Mouse (Mus musculus): ENCODE data around the gene Sfxn2. TPM values are rescaled to one million over a fixed set of nuclear protein-coding genes. Genes with fewer than 3 reads are reported as not detected.

The Sfxn2 gene
- polyA plus RNA-seq (2011; ENCODE audit: insufficient read depth, insufficient read length, low read depth, missing spikeins), result 6.0 and 7.3 TPM in 2 replicates

GRCm38 (mm10) chr19:46572951-46573937 is at the start of gene Sfxn2, which contains the start of gene Arl3:
Sfxn2 (plus strand) TSS chr19:46573365.
Arl3 (minus strand) TSS chr19:46573198.
- no peak within 1 kb of the TSS for H3K27ac ChIP-seq (ENCODE audit: insufficient read depth, low read length)
- TF ChIP-seq POLR2A (IDR thresholded peaks at IDR 0.05; ENCODE audit: insufficient read depth, low read length), result peak; percentile 93
- TF ChIP-seq EP300 (IDR thresholded peaks at IDR 0.05; ENCODE audit: insufficient read depth, low read depth, low read length), result no peak
- TF ChIP-seq CTCF (IDR thresholded peaks at IDR 0.05; ENCODE audit: low read depth, low read length), result no peak
- H3K9ac ChIP-seq (ENCODE audit: low read depth, poor library complexity, severe bottlenecking), result peak within 1 kb of the TSS; percentile 78
- H3K9me3 ChIP-seq (replicated peaks; ENCODE audit: control insufficient read depth, insufficient read depth, low read length, poor library complexity, severe bottlenecking), result no peaks in the 10 kb centered on the region
- no peaks in the 10 kb centered on the region for H3K36me3 ChIP-seq (ENCODE audit: control insufficient read depth, insufficient read depth, low read length, poor library complexity, severe bottlenecking)
- H3K4me3 ChIP-seq (ENCODE audit: low read depth, low read length), result peak within 1 kb of the TSS; percentile 82
- H3K27me3 ChIP-seq (ENCODE audit: control insufficient read depth, insufficient read depth, low read length, poor library complexity, severe bottlenecking), result no peaks in the 10 kb centered on the region
- no peaks in the 10 kb centered on the region for H3K4me1 ChIP-seq (ENCODE audit: control insufficient read depth, insufficient read depth, low read length)

- TF ChIP-seq POLR2A (IDR thresholded peaks at IDR 0.05; ENCODE audit: insufficient read depth, low read length) (peak; percentile 45), CTCF (IDR thresholded peaks at IDR 0.05; ENCODE audit: low read depth, low read length) (no peak), EP300 (IDR thresholded peaks at IDR 0.05; ENCODE audit: insufficient read depth, low read depth, low read length) (0 out of 2 replicates have a peak, but pooled peaks have one; percentile 50)
- Histone ChIP-seq H3K27ac (ENCODE audit: insufficient read depth, low read length) (peak overlapping the region; percentile 68), H3K9me3 (replicated peaks; ENCODE audit: control insufficient read depth, insufficient read depth, low read length, poor library complexity, severe bottlenecking) (no peaks in the 10 kb centered on the region), H3K4me3 (ENCODE audit: low read depth, low read length) (peak overlapping the region; percentile 36), H3K27me3 (ENCODE audit: control insufficient read depth, insufficient read depth, low read length, poor library complexity, severe bottlenecking) (no peaks in the 10 kb centered on the region), H3K36me3 (ENCODE audit: control insufficient read depth, insufficient read depth, low read length, poor library complexity, severe bottlenecking) (no peaks in the 10 kb centered on the region), H3K9ac (ENCODE audit: low read depth, poor library complexity, severe bottlenecking) (peak overlapping the region; percentile 11; the same call in 1 of the 2 replicates), H3K4me1 (ENCODE audit: control insufficient read depth, insufficient read depth, low read length) (peaks cover 13% of the 10 kb centered on the region)
Measured at GRCm38 (mm10) chr19:46523480-46524151, 49.5 kb upstream of the Sfxn2 start.

GRCm38 (mm10) chr19:46524152-46524544 is 49.0 kb upstream of the Sfxn2 start:
- H3K27ac ChIP-seq (ENCODE audit: insufficient read depth, low read length), result peak overlapping the region; percentile 68
- no peak for TF ChIP-seq CTCF (IDR thresholded peaks at IDR 0.05; ENCODE audit: low read depth, low read length)
- TF ChIP-seq EP300 (IDR thresholded peaks at IDR 0.05; ENCODE audit: insufficient read depth, low read depth, low read length), result no peak
- TF ChIP-seq POLR2A (IDR thresholded peaks at IDR 0.05; ENCODE audit: insufficient read depth, low read length), result no peak
- H3K4me1 ChIP-seq (ENCODE audit: control insufficient read depth, insufficient read depth, low read length), result peaks cover 15% of the 10 kb centered on the region
- H3K4me3 ChIP-seq (ENCODE audit: low read depth, low read length), result peak overlapping the region; percentile 36
- H3K27me3 ChIP-seq (ENCODE audit: control insufficient read depth, insufficient read depth, low read length, poor library complexity, severe bottlenecking), result no peaks in the 10 kb centered on the region
- no peaks in the 10 kb centered on the region for H3K36me3 ChIP-seq (ENCODE audit: control insufficient read depth, insufficient read depth, low read length, poor library complexity, severe bottlenecking)
- peak overlapping the region; percentile 11 for H3K9ac ChIP-seq (ENCODE audit: low read depth, poor library complexity, severe bottlenecking)
- H3K9me3 ChIP-seq (replicated peaks; ENCODE audit: control insufficient read depth, insufficient read depth, low read length, poor library complexity, severe bottlenecking), result no peaks in the 10 kb centered on the region

GRCm38 (mm10) chr19:46524601-46525321 is 48.4 kb upstream of the Sfxn2 start:
- H3K9me3 ChIP-seq (replicated peaks; ENCODE audit: control insufficient read depth, insufficient read depth, low read length, poor library complexity, severe bottlenecking), result no peaks in the 10 kb centered on the region
- no peaks in the 10 kb centered on the region for H3K36me3 ChIP-seq (ENCODE audit: control insufficient read depth, insufficient read depth, low read length, poor library complexity, severe bottlenecking)
- TF ChIP-seq EP300 (IDR thresholded peaks at IDR 0.05; ENCODE audit: insufficient read depth, low read depth, low read length) (peak; percentile 93), POLR2A (IDR thresholded peaks at IDR 0.05; ENCODE audit: insufficient read depth, low read length) (no peak), CTCF (IDR thresholded peaks at IDR 0.05; ENCODE audit: low read depth, low read length) (peak; percentile 20)
- H3K4me3 ChIP-seq (ENCODE audit: low read depth, low read length), result 0 out of 2 replicates have a peak overlapping the region, but pooled peaks have one; percentile 36
- H3K27ac ChIP-seq (ENCODE audit: insufficient read depth, low read length), result peak overlapping the region; percentile 68
- no peaks in the 10 kb centered on the region for H3K27me3 ChIP-seq (ENCODE audit: control insufficient read depth, insufficient read depth, low read length, poor library complexity, severe bottlenecking)
- peaks cover 12% of the 10 kb centered on the region for H3K4me1 ChIP-seq (ENCODE audit: control insufficient read depth, insufficient read depth, low read length)
- H3K9ac ChIP-seq (ENCODE audit: low read depth, poor library complexity, severe bottlenecking), result peak overlapping the region; percentile 11

Measured in ES-Bruce4 (cell line).